Mouse (Mus musculus): ENCODE data around the gene Scpep1.

DNA sequence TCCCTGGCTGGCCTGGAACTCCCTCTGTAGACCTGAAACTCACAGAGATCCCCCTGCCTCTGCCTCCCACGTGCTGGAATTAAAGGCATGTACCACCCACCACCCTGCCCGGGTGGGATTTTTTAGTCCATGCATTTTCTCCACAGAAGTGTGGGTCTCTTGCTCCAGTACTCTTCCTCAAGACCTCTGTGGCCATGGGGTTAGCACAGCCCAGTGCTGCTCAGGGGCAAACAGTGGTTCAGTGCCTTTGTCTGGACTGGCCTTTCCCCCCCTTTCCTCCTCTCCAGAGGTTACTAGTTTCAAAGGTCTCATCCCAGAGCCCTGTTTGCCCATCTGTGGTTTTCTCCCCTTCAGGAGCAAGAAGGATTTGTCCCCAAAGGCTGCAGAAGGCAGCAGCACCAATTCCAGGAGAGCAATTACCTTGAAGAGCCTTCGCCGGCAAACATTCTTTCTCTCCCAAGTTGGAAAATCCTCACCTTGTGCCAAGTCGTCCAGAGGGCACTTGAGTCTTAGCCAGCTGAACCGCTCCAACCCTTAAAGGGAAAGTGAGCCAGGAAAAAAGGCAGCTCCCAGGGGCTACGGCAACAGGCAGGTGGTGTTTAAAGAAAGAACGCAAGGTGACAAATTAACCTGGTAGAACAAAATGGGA lies 45.8 kb downstream of the Scpep1 start:
- TF ChIP-seq CTCF (IDR thresholded peaks at IDR 0.05; ENCODE audit: low read depth) (no peak), EP300 (optimal IDR thresholded peaks at IDR 0.05) (no peak)

Data from stomach, postnatal 0 days (tissue).